Mouse (Mus musculus): ENCODE data around the gene Ptpn5. TPM values are rescaled to one million over a fixed set of nuclear protein-coding genes. Genes with fewer than 3 reads are reported as not detected.

Gene Ptpn5
- polyA plus RNA-seq, 1 experiment from 2014 or later, result 184 TPM

- WGBS, result 83% methylated on average over 8 of the region's 8 CpGs
- H3K36me3 ChIP-seq (replicated peaks), result no peaks in the 10 kb centered on the region
These were observed 6.4 kb upstream of the Ptpn5 start for GRCm38 (mm10) chr7:47139823-47140325.

GRCm38 (mm10) chr7:47134570-47134969 is 1.1 kb upstream of the Ptpn5 start:
- no peak overlapping the region for H3K4me3 ChIP-seq
- no peak overlapping the region for H3K9ac ChIP-seq
- WGBS, result 45% methylated on average over 5 of the region's 5 CpGs
- H3K27ac ChIP-seq, result peak overlapping the region; percentile 93; the same call in 1 of the 2 replicates
- no peaks in the 10 kb centered on the region for H3K36me3 ChIP-seq (replicated peaks)
- ATAC-seq (replicated peaks), result no peak
- 0 out of 2 replicates have a peak, but pooled peaks cover 3% of the 10 kb centered on the region for H3K27me3 ChIP-seq (replicated peaks)
- peaks cover 26% of the 10 kb centered on the region for H3K4me1 ChIP-seq
- H3K9me3 ChIP-seq, result no peaks in the 10 kb centered on the region
- H3K4me2 ChIP-seq, result no peak overlapping the region

More at GRCm38 (mm10) chr7:47139823-47140325, 6.4 kb upstream of the Ptpn5 start:
- Histone ChIP-seq H3K27ac (no peak overlapping the region), H3K9me3 (no peaks in the 10 kb centered on the region), H3K4me2 (no peak overlapping the region), H3K4me3 (no peak overlapping the region), H3K9ac (no peak overlapping the region), H3K27me3 (replicated peaks) (no peaks in the 10 kb centered on the region), H3K4me1 (no peaks in the 10 kb centered on the region)
- no peak for ATAC-seq (replicated peaks)

- H3K27me3 ChIP-seq (replicated peaks), result 0 out of 2 replicates have a peak, but pooled peaks cover 3% of the 10 kb centered on the region
- H3K27ac ChIP-seq, result peak overlapping the region; percentile 93
- H3K4me3 ChIP-seq, result peak overlapping the region; percentile 80
- H3K9me3 ChIP-seq, result no peaks in the 10 kb centered on the region
- ATAC-seq (replicated peaks), result no peak; the same call in 1 of the 2 replicates
- 0% methylated on average over 10 of the region's 10 CpGs for WGBS
- H3K9ac ChIP-seq, result peak overlapping the region; percentile 85
- peaks cover 26% of the 10 kb centered on the region for H3K4me1 ChIP-seq
- H3K4me2 ChIP-seq, result peak overlapping the region; percentile 80
- no peaks in the 10 kb centered on the region for H3K36me3 ChIP-seq (replicated peaks)
These were observed 588 bp downstream of the Ptpn5 start for GRCm38 (mm10) chr7:47132931-47133260.

- peaks cover 26% of the 10 kb centered on the region for H3K4me1 ChIP-seq
- peak overlapping the region; percentile 85 for H3K9ac ChIP-seq
- peak; percentile 92 for ATAC-seq (replicated peaks)
- peak overlapping the region; percentile 80 for H3K4me2 ChIP-seq
- H3K4me3 ChIP-seq, result peak overlapping the region; percentile 80
- H3K27me3 ChIP-seq (replicated peaks), result 0 out of 2 replicates have a peak, but pooled peaks cover 3% of the 10 kb centered on the region
- no peaks in the 10 kb centered on the region for H3K9me3 ChIP-seq
- H3K36me3 ChIP-seq (replicated peaks), result no peaks in the 10 kb centered on the region
- WGBS, result under 1% methylated on average over 64 of the region's 65 CpGs
- peak overlapping the region; percentile 93 for H3K27ac ChIP-seq
These were observed 1.1 kb downstream of the Ptpn5 start for GRCm38 (mm10) chr7:47132180-47132930.

- H3K9ac ChIP-seq, result peak overlapping the region; percentile 85
- WGBS, result 1% methylated on average over 15 of the region's 15 CpGs
- 0 out of 2 replicates have a peak, but pooled peaks cover 3% of the 10 kb centered on the region for H3K27me3 ChIP-seq (replicated peaks)
- peak overlapping the region; percentile 80 for H3K4me3 ChIP-seq
- H3K27ac ChIP-seq, result peak overlapping the region; percentile 93
- peak; percentile 62 for ATAC-seq (replicated peaks)
- H3K36me3 ChIP-seq (replicated peaks), result no peaks in the 10 kb centered on the region
- H3K4me2 ChIP-seq, result peak overlapping the region; percentile 80
- H3K4me1 ChIP-seq, result peaks cover 26% of the 10 kb centered on the region
- H3K9me3 ChIP-seq, result no peaks in the 10 kb centered on the region
These were observed 1.7 kb downstream of the Ptpn5 start for GRCm38 (mm10) chr7:47131840-47132179.

GRCm38 (mm10) chr7:47131258-47131657 is 2.2 kb downstream of the Ptpn5 start:
- H3K9ac ChIP-seq, result peak overlapping the region; percentile 85
- H3K4me3 ChIP-seq, result peak overlapping the region; percentile 80
- H3K27ac ChIP-seq, result no peak overlapping the region
- 27% methylated on average over 8 of the region's 8 CpGs for WGBS
- H3K9me3 ChIP-seq, result no peaks in the 10 kb centered on the region
- 0 out of 2 replicates have a peak, but pooled peaks cover 3% of the 10 kb centered on the region for H3K27me3 ChIP-seq (replicated peaks)
- peaks cover 26% of the 10 kb centered on the region for H3K4me1 ChIP-seq
- ATAC-seq (replicated peaks), result no peak
- peak overlapping the region; percentile 80 for H3K4me2 ChIP-seq
- peaks cover 5% of the 10 kb centered on the region; the same call in 1 of the 2 replicates for H3K36me3 ChIP-seq (replicated peaks)

GRCm38 (mm10) chr7:47122026-47122425 is 11.5 kb downstream of the Ptpn5 start:
- no peaks in the 10 kb centered on the region for H3K27me3 ChIP-seq (replicated peaks)
- peaks cover 14% of the 10 kb centered on the region for H3K36me3 ChIP-seq (replicated peaks)
- no peak overlapping the region for H3K9ac ChIP-seq
- no peak for ATAC-seq (replicated peaks)
- WGBS, result 93% methylated on average over 3 of the region's 3 CpGs
- no peak overlapping the region for H3K4me2 ChIP-seq
- H3K4me3 ChIP-seq, result no peak overlapping the region
- H3K9me3 ChIP-seq, result no peaks in the 10 kb centered on the region
- no peak overlapping the region for H3K27ac ChIP-seq
- no peaks in the 10 kb centered on the region for H3K4me1 ChIP-seq

- Histone ChIP-seq H3K9me3 (no peaks in the 10 kb centered on the region), H3K4me2 (no peak overlapping the region), H3K27ac (no peak overlapping the region), H3K4me1 (no peaks in the 10 kb centered on the region), H3K9ac (no peak overlapping the region), H3K36me3 (replicated peaks) (peaks cover 9% of the 10 kb centered on the region; the same call in 1 of the 2 replicates), H3K4me3 (no peak overlapping the region), H3K27me3 (replicated peaks) (no peaks in the 10 kb centered on the region)
- WGBS, result 89% methylated on average over 6 of the region's 6 CpGs
- no peak for ATAC-seq (replicated peaks)
These were observed 16.8 kb downstream of the Ptpn5 start for GRCm38 (mm10) chr7:47116666-47117065.

GRCm38 (mm10) chr7:47115491-47115890 is 18.0 kb downstream of the Ptpn5 start:
- H3K9ac ChIP-seq, result no peak overlapping the region
- no peak overlapping the region for H3K27ac ChIP-seq
- H3K4me1 ChIP-seq, result no peaks in the 10 kb centered on the region
- no peaks in the 10 kb centered on the region for H3K27me3 ChIP-seq (replicated peaks)
- no peak overlapping the region for H3K4me2 ChIP-seq
- WGBS, result 96% methylated on average over 2 of the region's 2 CpGs
- no peak overlapping the region for H3K4me3 ChIP-seq
- no peak for ATAC-seq (replicated peaks)
- peaks cover 11% of the 10 kb centered on the region for H3K36me3 ChIP-seq (replicated peaks)
- H3K9me3 ChIP-seq, result no peaks in the 10 kb centered on the region

GRCm38 (mm10) chr7:47113383-47113782 is 20.1 kb downstream of the Ptpn5 start:
- Histone ChIP-seq H3K4me2 (no peak overlapping the region), H3K27me3 (replicated peaks) (no peaks in the 10 kb centered on the region), H3K9me3 (no peaks in the 10 kb centered on the region), H3K36me3 (replicated peaks) (peaks cover 11% of the 10 kb centered on the region), H3K4me1 (no peaks in the 10 kb centered on the region), H3K27ac (no peak overlapping the region), H3K9ac (no peak overlapping the region), H3K4me3 (no peak overlapping the region)
- ATAC-seq (replicated peaks), result no peak
- 91% methylated on average over 7 of the region's 7 CpGs for WGBS

GRCm38 (mm10) chr7:47112036-47112435 is 21.4 kb downstream of the Ptpn5 start:
- WGBS, result 89% methylated on average over 5 of the region's 5 CpGs
- no peaks in the 10 kb centered on the region for H3K4me1 ChIP-seq
- H3K4me2 ChIP-seq, result no peak overlapping the region
- no peaks in the 10 kb centered on the region for H3K27me3 ChIP-seq (replicated peaks)
- no peak overlapping the region for H3K9ac ChIP-seq
- no peak overlapping the region for H3K27ac ChIP-seq
- no peak for ATAC-seq (replicated peaks)
- no peaks in the 10 kb centered on the region for H3K9me3 ChIP-seq
- no peak overlapping the region for H3K4me3 ChIP-seq
- H3K36me3 ChIP-seq (replicated peaks), result peaks cover 8% of the 10 kb centered on the region; the same call in 1 of the 2 replicates

- Histone ChIP-seq H3K4me1 (no peaks in the 10 kb centered on the region), H3K36me3 (replicated peaks) (peaks cover 8% of the 10 kb centered on the region; the same call in 1 of the 2 replicates), H3K27ac (no peak overlapping the region), H3K4me2 (no peak overlapping the region), H3K9ac (no peak overlapping the region), H3K4me3 (no peak overlapping the region), H3K9me3 (no peaks in the 10 kb centered on the region), H3K27me3 (replicated peaks) (no peaks in the 10 kb centered on the region)
- ATAC-seq (replicated peaks), result no peak
- 79% methylated on average over 3 of the region's 3 CpGs for WGBS
These were observed 22.4 kb downstream of the Ptpn5 start for GRCm38 (mm10) chr7:47111121-47111520.

- H3K27me3 ChIP-seq (replicated peaks), result no peaks in the 10 kb centered on the region
- H3K9ac ChIP-seq, result no peak overlapping the region
- ATAC-seq (replicated peaks), result no peak
- H3K27ac ChIP-seq, result no peak overlapping the region
- H3K4me1 ChIP-seq, result no peaks in the 10 kb centered on the region
- H3K9me3 ChIP-seq, result no peaks in the 10 kb centered on the region
- WGBS, result 84% methylated on average over 7 of the region's 7 CpGs
- no peak overlapping the region for H3K4me2 ChIP-seq
- H3K4me3 ChIP-seq, result no peak overlapping the region
- peaks cover 13% of the 10 kb centered on the region; the same call in 1 of the 2 replicates for H3K36me3 ChIP-seq (replicated peaks)
These were observed 23.0 kb downstream of the Ptpn5 start for GRCm38 (mm10) chr7:47110511-47110910.
